Mouse (Mus musculus) adrenal gland, adult (tissue): ENCODE data around the gene B230104I21Rik.

Experiments
- DNase-seq, 2 experiments: peaks; one replicate each; pipeline ENCODE4 v3.0.0; 2022 to 2023; ENCODE audit warnings: low spot score in 1 of 2; ENCODE audit not compliant: inconsistent age in 2 of 2

Gene B230104I21Rik

DNA sequence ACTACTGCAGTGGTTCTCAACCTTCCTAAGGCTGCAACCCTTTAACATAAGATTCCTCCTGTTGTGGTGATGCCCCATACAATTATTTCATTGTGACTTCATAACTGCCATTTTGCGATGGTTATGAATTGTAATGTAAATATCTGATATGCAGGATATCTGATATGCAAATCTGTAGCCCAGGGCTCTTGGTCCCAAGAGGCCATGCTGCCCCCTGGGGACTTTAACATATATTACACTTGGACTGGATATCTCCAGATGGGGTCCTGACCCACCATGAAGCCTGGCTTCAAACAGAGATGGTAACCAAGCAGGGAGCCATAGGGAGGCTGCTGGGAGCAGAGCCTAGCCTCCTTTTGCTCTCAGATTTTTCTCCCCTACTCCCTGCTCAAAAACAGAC lies 56.7 kb downstream of the B230104I21Rik start:
- DNase-seq: no peak

- peak in 1 of 2 experiments; percentile 36 for DNase-seq
Observed at GRCm38 (mm10) chr4:154393196-154394122, 57.5 kb downstream of the B230104I21Rik start.

- DNase-seq: no peak
Observed at GRCm38 (mm10) chr4:154394123-154394722, 58.3 kb downstream of the B230104I21Rik start.

GRCm38 (mm10) chr4:154396652-154397301 lies 60.9 kb downstream of the B230104I21Rik start:
- no peak for DNase-seq
